Comparison of ENCODE assay signal across 33 mouse cellular contexts in genomic region chr2:158299731-158300130, GRCm38 (mm10). TPM values are rescaled to one million over a fixed set of nuclear protein-coding genes. Genes with fewer than 3 reads are reported as not detected.
DNase-seq lines count a peak whose midpoint lies in the region; ATAC-seq and TF ChIP-seq lines count a peak whose summit lies in the region.
"Had no signal": no experiment of that assay in that cellular context is flagged by ENCODE, and none has a peak within 500 bp of the region (broad histone marks: within the 10 kb centered on the region; RNA-seq: fewer than 3 reads in every experiment).

No protein-coding gene starts in this region.

- no peaks in the 10 kb centered on the region for H3K27me3 ChIP-seq in forebrain, embryonic 14.5 days (replicated peaks; ENCODE audit: control insufficient read depth, insufficient read depth, low read length)
- no peaks in the 10 kb centered on the region for H3K27me3 ChIP-seq in forebrain, embryonic 13.5 days
- H3K27me3 ChIP-seq in hindbrain, postnatal 0 days (ENCODE audit: insufficient read depth, low read length), result no peaks in the 10 kb centered on the region
- H3K27me3 ChIP-seq in hindbrain, embryonic 13.5 days, result no peaks in the 10 kb centered on the region
- no peaks in the 10 kb centered on the region for H3K27me3 ChIP-seq in midbrain, embryonic 14.5 days (ENCODE audit: control insufficient read depth, insufficient read depth, low read length)
- no peaks in the 10 kb centered on the region for H3K27me3 ChIP-seq in midbrain, embryonic 16.5 days (ENCODE audit: control insufficient read depth, insufficient read depth, low read depth, low read length)
- H3K27me3 ChIP-seq in neural tube, embryonic 14.5 days (ENCODE audit: control insufficient read depth, insufficient read depth, low read length), result no peaks in the 10 kb centered on the region
- H3K27me3 ChIP-seq: embryonic facial prominence, embryonic 13.5 days; limb, embryonic 13.5 days; liver, embryonic 12.5 days had no signal

- no peak overlapping the region for H3K4me2 ChIP-seq in forebrain, embryonic 14.5 days (ENCODE audit: low read length)
- H3K4me2 ChIP-seq in forebrain, embryonic 13.5 days, result no peak overlapping the region
- H3K4me2 ChIP-seq in hindbrain, postnatal 0 days (ENCODE audit: low read depth, low read length), result no peak overlapping the region
- H3K4me2 ChIP-seq in hindbrain, embryonic 13.5 days, result no peak overlapping the region
- no peak overlapping the region for H3K4me2 ChIP-seq in midbrain, embryonic 14.5 days (ENCODE audit: low read length)
- no peak overlapping the region for H3K4me2 ChIP-seq in midbrain, embryonic 16.5 days (ENCODE audit: low read length)
- no peak overlapping the region for H3K4me2 ChIP-seq in neural tube, embryonic 14.5 days (ENCODE audit: low read depth, low read length)
- H3K4me2 ChIP-seq: embryonic facial prominence, embryonic 13.5 days; heart, embryonic 11.5 days; limb, embryonic 13.5 days; liver, embryonic 12.5 days had no signal

- H3K4me3 ChIP-seq in forebrain, embryonic 14.5 days (ENCODE audit: low read depth, low read length), result no peak overlapping the region
- H3K4me3 ChIP-seq in forebrain, embryonic 13.5 days, result no peak overlapping the region
- H3K4me3 ChIP-seq in hindbrain, postnatal 0 days (ENCODE audit: low read length), result no peak overlapping the region
- no peak overlapping the region for H3K4me3 ChIP-seq in hindbrain, embryonic 13.5 days
- no peak overlapping the region for H3K4me3 ChIP-seq in midbrain, embryonic 14.5 days (replicated peaks; ENCODE audit: low read depth, low read length)
- H3K4me3 ChIP-seq in midbrain, embryonic 16.5 days (ENCODE audit: low read depth, low read length), result no peak overlapping the region
- no peak overlapping the region for H3K4me3 ChIP-seq in neural tube, embryonic 14.5 days (ENCODE audit: low read depth, low read length)
- H3K4me3 ChIP-seq: embryonic facial prominence, embryonic 13.5 days; erythroblast, embryonic 14.5 days; limb, embryonic 13.5 days; liver, embryonic 12.5 days had no signal

- peaks cover 3% of the 10 kb centered on the region; the same call in 1 of the 2 replicates for H3K4me1 ChIP-seq in forebrain, embryonic 14.5 days (ENCODE audit: control insufficient read depth, insufficient read depth, low read length)
- H3K4me1 ChIP-seq in forebrain, embryonic 13.5 days, result peaks cover 12% of the 10 kb centered on the region
- no peaks in the 10 kb centered on the region for H3K4me1 ChIP-seq in hindbrain, postnatal 0 days (ENCODE audit: insufficient read depth, low read length)
- H3K4me1 ChIP-seq in hindbrain, embryonic 13.5 days (replicated peaks), result peaks cover 13% of the 10 kb centered on the region; the same call in 1 of the 2 replicates
- H3K4me1 ChIP-seq in midbrain, embryonic 14.5 days (ENCODE audit: control insufficient read depth, insufficient read depth, low read length), result no peaks in the 10 kb centered on the region
- H3K4me1 ChIP-seq in midbrain, embryonic 16.5 days (ENCODE audit: control insufficient read depth, insufficient read depth, low read length), result no peaks in the 10 kb centered on the region
- H3K4me1 ChIP-seq in neural tube, embryonic 14.5 days (ENCODE audit: control insufficient read depth, insufficient read depth, low read length), result no peaks in the 10 kb centered on the region
- H3K4me1 ChIP-seq: embryonic facial prominence, embryonic 13.5 days; liver, embryonic 12.5 days had no signal

- H3K36me3 ChIP-seq in forebrain, embryonic 14.5 days (ENCODE audit: control insufficient read depth, insufficient read depth, low read length), result no peaks in the 10 kb centered on the region
- no peaks in the 10 kb centered on the region for H3K36me3 ChIP-seq in forebrain, embryonic 13.5 days (ENCODE audit: poor library complexity, severe bottlenecking)
- H3K36me3 ChIP-seq in hindbrain, postnatal 0 days (ENCODE audit: insufficient read depth, low read length), result no peaks in the 10 kb centered on the region
- no peaks in the 10 kb centered on the region for H3K36me3 ChIP-seq in hindbrain, embryonic 13.5 days
- no peaks in the 10 kb centered on the region for H3K36me3 ChIP-seq in midbrain, embryonic 14.5 days (ENCODE audit: control insufficient read depth, insufficient read depth, low read length)
- no peaks in the 10 kb centered on the region for H3K36me3 ChIP-seq in midbrain, embryonic 16.5 days (ENCODE audit: control insufficient read depth, insufficient read depth, low read length)
- no peaks in the 10 kb centered on the region for H3K36me3 ChIP-seq in neural tube, embryonic 14.5 days (ENCODE audit: control insufficient read depth, insufficient read depth, low read length)
- H3K36me3 ChIP-seq: embryonic facial prominence, embryonic 13.5 days; limb, embryonic 13.5 days; liver, embryonic 12.5 days had no signal

- H3K27ac ChIP-seq in forebrain, embryonic 14.5 days (ENCODE audit: low read depth, low read length), result no peak overlapping the region
- H3K27ac ChIP-seq in forebrain, embryonic 13.5 days, result no peak overlapping the region
- no peak overlapping the region for H3K27ac ChIP-seq in hindbrain, postnatal 0 days
- no peak overlapping the region for H3K27ac ChIP-seq in hindbrain, embryonic 13.5 days
- H3K27ac ChIP-seq in midbrain, embryonic 14.5 days (replicated peaks; ENCODE audit: low read depth, low read length), result no peak overlapping the region
- H3K27ac ChIP-seq in midbrain, embryonic 16.5 days (ENCODE audit: low read length), result no peak overlapping the region
- H3K27ac ChIP-seq in neural tube, embryonic 14.5 days (ENCODE audit: low read depth, low read length), result 0 out of 2 replicates have a peak overlapping the region, but pooled peaks have one; percentile 28
- H3K27ac ChIP-seq: embryonic facial prominence, embryonic 13.5 days; limb, embryonic 13.5 days; liver, embryonic 12.5 days had no signal

- H3K9ac ChIP-seq in forebrain, embryonic 14.5 days (ENCODE audit: low read length), result no peak overlapping the region
- H3K9ac ChIP-seq in forebrain, embryonic 13.5 days, result no peak overlapping the region
- no peak overlapping the region for H3K9ac ChIP-seq in hindbrain, postnatal 0 days (replicated peaks; ENCODE audit: low read length)
- H3K9ac ChIP-seq in hindbrain, embryonic 13.5 days, result no peak overlapping the region
- no peak overlapping the region for H3K9ac ChIP-seq in midbrain, embryonic 14.5 days (replicated peaks; ENCODE audit: low read length)
- H3K9ac ChIP-seq in midbrain, embryonic 16.5 days (ENCODE audit: low read depth, low read length), result no peak overlapping the region
- no peak overlapping the region for H3K9ac ChIP-seq in neural tube, embryonic 14.5 days (replicated peaks; ENCODE audit: low read depth, low read length)
- H3K9ac ChIP-seq: embryonic facial prominence, embryonic 13.5 days; limb, embryonic 13.5 days; liver, embryonic 12.5 days had no signal

- DNase-seq in forebrain, embryonic 14.5 days (ENCODE audit: low spot score), result peak; percentile 59
- DNase-seq in hindbrain, postnatal 0 days (ENCODE audit: low spot score), result peak; percentile 42
- DNase-seq in midbrain, embryonic 14.5 days, result peak; percentile 31
- DNase-seq: cerebellum, adult 18-20 months; cerebellum, postnatal 36 days; embryo, embryonic 11 days; kidney, adult 8-10 months; kidney, postnatal 10 days; layer of hippocampus, postnatal 36 days; lung, adult 2 months; lung, postnatal 4 days; retina, postnatal 1 day; thymus, postnatal 14 days had no signal

- 40% methylated on average over 4 of the region's 4 CpGs for WGBS in forebrain, embryonic 14.5 days
- WGBS in forebrain, embryonic 13.5 days, result 48% methylated on average over 4 of the region's 4 CpGs
- 30% methylated on average over 4 of the region's 4 CpGs for WGBS in hindbrain, postnatal 0 days
- WGBS in hindbrain, embryonic 13.5 days, result 65% methylated on average over 4 of the region's 4 CpGs
- WGBS in midbrain, embryonic 14.5 days, result 74% methylated on average over 4 of the region's 4 CpGs
- WGBS in midbrain, embryonic 16.5 days, result 65% methylated on average over 4 of the region's 4 CpGs
- 54% methylated on average over 4 of the region's 4 CpGs for WGBS in neural tube, embryonic 14.5 days

- no peak for TF ChIP-seq CTCF in hindbrain, postnatal 0 days (IDR thresholded peaks at IDR 0.05; ENCODE audit: low read depth)

- ATAC-seq in forebrain, embryonic 14.5 days, result no peak
- no peak for ATAC-seq in forebrain, embryonic 13.5 days
- ATAC-seq in hindbrain, postnatal 0 days, result 0 out of 2 replicates have a peak, but pooled peaks have one; percentile 12
- ATAC-seq in hindbrain, embryonic 13.5 days (ENCODE audit: low FRiP score), result no peak
- no peak for ATAC-seq in midbrain, embryonic 14.5 days (ENCODE audit: low FRiP score, low TSS enrichment)
- no peak for ATAC-seq in midbrain, embryonic 16.5 days
- ATAC-seq in neural tube, embryonic 14.5 days (ENCODE audit: low read depth), result no peak
- ATAC-seq: CD4-positive, CD25-positive, alpha-beta regulatory T cell, adult 4 months; liver, embryonic 12.5 days had no signal

- no peaks in the 10 kb centered on the region for H3K9me3 ChIP-seq in forebrain, embryonic 14.5 days (replicated peaks; ENCODE audit: control insufficient read depth, low read length)
- no peaks in the 10 kb centered on the region for H3K9me3 ChIP-seq in forebrain, embryonic 13.5 days (replicated peaks)
- H3K9me3 ChIP-seq in hindbrain, postnatal 0 days (ENCODE audit: low read length), result no peaks in the 10 kb centered on the region
- H3K9me3 ChIP-seq in hindbrain, embryonic 13.5 days, result no peaks in the 10 kb centered on the region
- H3K9me3 ChIP-seq in midbrain, embryonic 14.5 days (ENCODE audit: control insufficient read depth, low read length), result no peaks in the 10 kb centered on the region
- H3K9me3 ChIP-seq in midbrain, embryonic 16.5 days (replicated peaks; ENCODE audit: control insufficient read depth, low read length, poor library complexity, severe bottlenecking), result no peaks in the 10 kb centered on the region
- H3K9me3 ChIP-seq in neural tube, embryonic 14.5 days (ENCODE audit: control insufficient read depth, low read length), result no peaks in the 10 kb centered on the region
- H3K9me3 ChIP-seq: embryonic facial prominence, embryonic 13.5 days; limb, embryonic 13.5 days; liver, embryonic 12.5 days had no signal

RNA-seq across cellular contexts. Expression of gene Lbp, which starts 6.6 kb away (rescaled TPM):
- 2.6 and 3.0 TPM in 2 replicates for polyA plus RNA-seq in forebrain, embryonic 14.5 days (2014; fragmentation: Nextera tagmentation; extraction: Ambion mirVana)
- 0.53 and 0.92 TPM in 2 replicates for polyA plus RNA-seq in forebrain, embryonic 13.5 days (2015; fragmentation: Nextera tagmentation; extraction: Ambion mirVana)
- 6.0 and 10.4 TPM in 2 replicates for total RNA-seq in hindbrain, postnatal 0 days (2014; rRNA removed)
- polyA plus RNA-seq in hindbrain, postnatal 0 days (2015; fragmentation: Nextera tagmentation; extraction: Ambion mirVana), result 10.3 and 13.2 TPM in 2 replicates
- 2.6 and 2.8 TPM in 2 replicates for polyA plus RNA-seq in hindbrain, embryonic 13.5 days (2015; fragmentation: Nextera tagmentation; extraction: Ambion mirVana)
- 1.2 and 2.2 TPM in 2 replicates for polyA plus RNA-seq in midbrain, embryonic 14.5 days (2014; fragmentation: Nextera tagmentation; extraction: Ambion mirVana)
- 2.6 and 4.3 TPM in 2 replicates for polyA plus RNA-seq in midbrain, embryonic 16.5 days (2015; fragmentation: Nextera tagmentation; extraction: Ambion mirVana)
- 0.62 and 3.7 TPM in 2 replicates for polyA plus RNA-seq in neural tube, embryonic 14.5 days (2014; fragmentation: Nextera tagmentation; extraction: Ambion mirVana)
- total RNA-seq: megakaryocyte-erythroid progenitor cell, adult 5-6 weeks had no signal

RNA-seq across cellular contexts. Expression of gene Bpi, which starts 41.8 kb away (rescaled TPM):
- not detected in 2 replicates for polyA plus RNA-seq in forebrain, embryonic 14.5 days (2014; fragmentation: Nextera tagmentation; extraction: Ambion mirVana)
- polyA plus RNA-seq in forebrain, embryonic 13.5 days (2015; fragmentation: Nextera tagmentation; extraction: Ambion mirVana), result not detected in 2 replicates
- total RNA-seq in hindbrain, postnatal 0 days (2014; rRNA removed), result not detected in 2 replicates
- not detected in 2 replicates for polyA plus RNA-seq in hindbrain, postnatal 0 days (2015; fragmentation: Nextera tagmentation; extraction: Ambion mirVana)
- not detected in 2 replicates for polyA plus RNA-seq in hindbrain, embryonic 13.5 days (2015; fragmentation: Nextera tagmentation; extraction: Ambion mirVana)
- not detected in 2 replicates for polyA plus RNA-seq in midbrain, embryonic 14.5 days (2014; fragmentation: Nextera tagmentation; extraction: Ambion mirVana)
- not detected in 2 replicates for polyA plus RNA-seq in midbrain, embryonic 16.5 days (2015; fragmentation: Nextera tagmentation; extraction: Ambion mirVana)
- 0.11 TPM in 1 of 2 replicates, not detected in the other for polyA plus RNA-seq in neural tube, embryonic 14.5 days (2014; fragmentation: Nextera tagmentation; extraction: Ambion mirVana)
- total RNA-seq: adrenal gland, adult 18-20 months; gastrocnemius, adult 18-20 months; gastrocnemius, postnatal 4 days; hematopoietic stem cell, adult 5-6 weeks; layer of hippocampus, adult 18-20 months; layer of hippocampus, postnatal 36 days; left cerebral cortex, postnatal 14 days; megakaryocyte-erythroid progenitor cell, adult 5-6 weeks had no signal
- polyA plus RNA-seq: CD4-positive, CD25-positive, alpha-beta regulatory T cell, adult 4 months; embryonic facial prominence, embryonic 13.5 days; erythroblast, embryonic 14.5 days; heart, embryonic 11.5 days; heart, postnatal 0 days; intestine, embryonic 14.5 days; limb, embryonic 13.5 days; liver, embryonic 12.5 days; lung, adult 2 months; stomach, embryonic 14.5 days had no signal
